In the genomic region with DNA sequence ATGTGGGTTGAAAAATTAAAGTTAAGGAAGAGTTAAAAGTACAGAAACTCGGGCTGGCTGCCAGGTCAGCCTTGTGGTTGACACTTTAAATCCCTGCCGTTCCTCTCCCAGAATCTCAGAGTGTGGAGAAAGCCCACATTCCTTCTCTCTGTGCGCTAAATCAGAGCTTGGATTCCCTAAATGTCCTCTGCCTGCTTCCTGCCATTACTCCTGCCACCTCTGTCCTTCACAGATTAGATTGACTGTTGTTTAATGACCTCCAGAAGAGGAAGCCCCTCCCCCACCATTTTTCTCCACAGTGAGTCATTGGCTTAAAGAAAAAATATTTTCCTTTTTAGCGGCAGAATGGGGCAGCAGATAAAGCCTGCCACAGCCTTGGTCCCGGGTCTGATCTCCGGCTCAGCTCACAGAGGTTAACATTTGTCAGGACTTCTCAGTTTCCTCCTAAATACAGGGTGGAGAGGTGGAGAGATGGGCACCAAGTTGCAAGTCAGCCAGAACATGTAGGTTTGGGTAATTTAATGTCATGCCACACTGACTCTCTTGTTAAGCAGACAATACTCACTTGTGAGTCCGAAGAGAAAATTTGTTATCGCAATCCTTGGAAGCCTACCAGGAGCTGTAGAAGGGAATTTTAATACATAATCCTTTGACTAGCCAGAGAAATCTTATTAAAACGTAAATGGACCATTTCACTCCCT, we compare ENCODE assay signal across 9 mouse cellular contexts.
DNase-seq lines count a peak whose midpoint lies in the region; ATAC-seq and TF ChIP-seq lines count a peak whose summit lies in the region.
"Had no signal": no experiment of that assay in that cellular context is flagged by ENCODE, and none has a peak within 500 bp of the region (broad histone marks: within the 10 kb centered on the region; RNA-seq: fewer than 3 reads in every experiment).

No protein-coding gene starts in this region.

- intact Hi-C loops in left cerebral cortex, postnatal 25 days (cut with DNase I), result no loop called here

- 9% methylated on average over 9 of the region's 9 CpGs for WGBS in heart, embryonic 16.5 days
- WGBS in midbrain, postnatal 0 days, result 7% methylated on average over 9 of the region's 9 CpGs

- H3K9ac ChIP-seq in heart, embryonic 16.5 days (ENCODE audit: low read length), result peak overlapping the region; percentile 48
- no peak overlapping the region for H3K9ac ChIP-seq in midbrain, postnatal 0 days (replicated peaks; ENCODE audit: low read length, poor library complexity, severe bottlenecking)

- no peaks in the 10 kb centered on the region for H3K36me3 ChIP-seq in heart, embryonic 16.5 days (ENCODE audit: control insufficient read depth, insufficient read depth)
- H3K36me3 ChIP-seq in midbrain, postnatal 0 days (ENCODE audit: insufficient read depth, low read length), result no peaks in the 10 kb centered on the region
- H3K36me3 ChIP-seq: G1E had no signal

- peak; percentile 73 for DNase-seq in ovary, adult 18-20 months (ENCODE audit: low spot score)
- no peak for DNase-seq in ovary, postnatal 14 days (ENCODE audit: low spot score)
- DNase-seq in kidney, postnatal 36 days, result peak; percentile 70 to 85
- DNase-seq in midbrain, postnatal 0 days (ENCODE audit: low spot score), result peak; percentile 27
- no peak for DNase-seq in cerebellum, postnatal 14 days
- no peak for DNase-seq in left cerebral cortex, postnatal 25 days (ENCODE audit: low spot score in 2 of 2)

- H3K4me3 ChIP-seq in heart, embryonic 16.5 days (ENCODE audit: low read length), result peak overlapping the region; percentile 19; the same call in 1 of the 2 replicates
- H3K4me3 ChIP-seq in midbrain, postnatal 0 days (ENCODE audit: low read depth, low read length), result no peak overlapping the region

- H3K4me2 ChIP-seq in heart, embryonic 16.5 days (ENCODE audit: low read depth, low read length), result peak overlapping the region; percentile 53
- H3K4me2 ChIP-seq in midbrain, postnatal 0 days (ENCODE audit: low read depth, low read length, poor library complexity, severe bottlenecking), result 0 out of 2 replicates have a peak overlapping the region, but pooled peaks have one; percentile 31

- H3K27ac ChIP-seq in heart, embryonic 16.5 days (ENCODE audit: low read length), result peak overlapping the region; percentile 83
- H3K27ac ChIP-seq in midbrain, postnatal 0 days (ENCODE audit: low read depth, low read length), result no peak overlapping the region

- no peak for TF ChIP-seq CTCF in midbrain, postnatal 0 days (IDR thresholded peaks at IDR 0.05)

- H3K9me3 ChIP-seq in heart, embryonic 16.5 days (replicated peaks; ENCODE audit: control insufficient read depth, low read length), result no peaks in the 10 kb centered on the region
- H3K9me3 ChIP-seq in midbrain, postnatal 0 days (ENCODE audit: low read length), result no peaks in the 10 kb centered on the region

- peak; percentile 40 for ATAC-seq in heart, embryonic 16.5 days (replicated peaks; ENCODE audit: extremely low read depth, insufficient read depth, low FRiP score)
- no peak for ATAC-seq in midbrain, postnatal 0 days (ENCODE audit: low FRiP score)
- no peak for ATAC-seq in erythroblast, adult 5-6 weeks (replicated peaks; ENCODE audit: low FRiP score, poor library complexity, severe bottlenecking)

- H3K4me1 ChIP-seq in heart, embryonic 16.5 days (ENCODE audit: control insufficient read depth, insufficient read depth, low read length), result peaks cover 39% of the 10 kb centered on the region
- H3K4me1 ChIP-seq in midbrain, postnatal 0 days (ENCODE audit: insufficient read depth, low read length), result peaks cover 11% of the 10 kb centered on the region; the same call in 1 of the 2 replicates

- no peaks in the 10 kb centered on the region for H3K27me3 ChIP-seq in heart, embryonic 16.5 days (ENCODE audit: control insufficient read depth, insufficient read depth, low read length)
- no peaks in the 10 kb centered on the region for H3K27me3 ChIP-seq in midbrain, postnatal 0 days (ENCODE audit: insufficient read depth, low read length)

Comparison
In these comparisons a context has a peak if more than half of its experiments do, and no peak if none do; other contexts are left out.
1. DNase-seq: peak in ovary, adult 18-20 months (single experiment), kidney, postnatal 36 days (2 of 2) and midbrain, postnatal 0 days (single experiment); none in ovary, postnatal 14 days (single experiment), cerebellum, postnatal 14 days (0 of 2) and left cerebral cortex, postnatal 25 days (0 of 2).